Mouse (Mus musculus): Measurements from ENCODE around the gene Neurl3. TPM values are rescaled to one million over a fixed set of nuclear protein-coding genes. Genes with fewer than 3 reads are reported as not detected.

Neurl3 gene
- polyA plus RNA-seq, 2 experiments = 1.8 to 3.0 TPM

DNA sequence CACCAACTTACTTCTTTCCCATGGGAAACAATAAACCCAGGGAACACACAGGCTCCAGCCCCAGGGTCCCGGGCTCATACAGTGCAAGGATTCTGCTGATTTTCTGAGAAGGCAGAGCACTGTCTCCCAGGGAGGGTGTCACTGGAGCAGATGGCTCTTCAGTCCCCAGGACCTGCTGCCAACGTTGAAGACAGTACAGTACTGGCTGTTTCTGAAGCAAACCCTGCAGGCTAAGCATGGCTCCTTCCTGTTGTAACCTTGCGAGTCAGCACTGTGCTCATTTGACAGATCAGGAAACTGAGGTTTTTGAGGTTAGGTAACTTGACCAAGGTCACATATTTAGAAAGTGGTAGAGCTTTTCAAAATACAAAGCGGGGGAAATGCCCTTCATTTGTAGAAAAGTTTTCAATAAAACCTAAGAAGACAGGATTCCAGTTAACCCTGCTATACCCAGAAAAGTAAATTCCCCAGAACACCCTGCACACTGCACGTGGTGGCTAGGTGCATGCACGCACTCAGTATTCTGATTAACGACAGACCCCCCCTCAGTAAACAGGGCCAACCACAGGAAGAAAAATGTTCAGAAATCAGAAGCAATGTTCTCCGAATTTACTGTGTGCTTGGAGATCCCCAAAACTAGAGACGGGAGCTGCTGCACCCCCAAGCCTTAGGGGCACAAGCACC is 22.1 kb upstream of the Neurl3 start:
- WGBS = 64% methylated on average over 9 of the region's 9 CpGs
- H3K36me3 ChIP-seq (ENCODE audit: control insufficient read depth, insufficient read depth, low read length) = no peaks in the 10 kb centered on the region
- H3K4me2 ChIP-seq (replicated peaks; ENCODE audit: low read depth, low read length, severe bottlenecking) = no peak overlapping the region
- no peak for TF ChIP-seq POLR2A (IDR thresholded peaks at IDR 0.05; ENCODE audit: borderline replicate concordance, extremely low read depth, insufficient read depth, insufficient read length)
- no peaks in the 10 kb centered on the region for H3K27me3 ChIP-seq (ENCODE audit: control insufficient read depth, insufficient read depth, low read length)
- H3K27ac ChIP-seq (replicated peaks; ENCODE audit: low read depth, low read length) = no peak overlapping the region
- ATAC-seq (ENCODE audit: low FRiP score, low read depth) (no peak), DNase-seq (ENCODE audit: low spot score) (no peak)
- no peak overlapping the region for H3K4me3 ChIP-seq (replicated peaks; ENCODE audit: low read length)
- H3K9ac ChIP-seq (ENCODE audit: low read depth, low read length, severe bottlenecking) = no peak overlapping the region
- H3K9me3 ChIP-seq (ENCODE audit: control insufficient read depth, low read length) = no peaks in the 10 kb centered on the region
- H3K4me1 ChIP-seq (ENCODE audit: control insufficient read depth, insufficient read depth, low read length) = no peaks in the 10 kb centered on the region

- H3K4me3 ChIP-seq (replicated peaks; ENCODE audit: low read length) = no peak overlapping the region
- DNase-seq (ENCODE audit: low spot score) = no peak
- WGBS = 78% methylated on average over 3 of the region's 3 CpGs
Observed at GRCm38 (mm10) chr1:36294402-36294801, 19.9 kb upstream of the Neurl3 start.

GRCm38 (mm10) chr1:36293470-36293869 is 19.0 kb upstream of the Neurl3 start:
- DNase-seq (ENCODE audit: low spot score) (no peak), ATAC-seq (ENCODE audit: low FRiP score, low read depth) (no peak)
- no peak for TF ChIP-seq POLR2A (IDR thresholded peaks at IDR 0.05; ENCODE audit: borderline replicate concordance, extremely low read depth, insufficient read depth, insufficient read length)
- H3K36me3 ChIP-seq (ENCODE audit: control insufficient read depth, insufficient read depth, low read length) = no peaks in the 10 kb centered on the region
- no peaks in the 10 kb centered on the region for H3K27me3 ChIP-seq (ENCODE audit: control insufficient read depth, insufficient read depth, low read length)
- H3K4me2 ChIP-seq (replicated peaks; ENCODE audit: low read depth, low read length, severe bottlenecking) = no peak overlapping the region
- no peaks in the 10 kb centered on the region for H3K9me3 ChIP-seq (ENCODE audit: control insufficient read depth, low read length)
- 85% methylated on average over 8 of the region's 8 CpGs for WGBS
- no peaks in the 10 kb centered on the region for H3K4me1 ChIP-seq (ENCODE audit: control insufficient read depth, insufficient read depth, low read length)
- H3K9ac ChIP-seq (ENCODE audit: low read depth, low read length, severe bottlenecking) = no peak overlapping the region
- no peak overlapping the region for H3K4me3 ChIP-seq (replicated peaks; ENCODE audit: low read length)
- H3K27ac ChIP-seq (replicated peaks; ENCODE audit: low read depth, low read length) = no peak overlapping the region

More at GRCm38 (mm10) chr1:36294402-36294801, 19.9 kb upstream of the Neurl3 start:
- Histone ChIP-seq H3K27ac (replicated peaks; ENCODE audit: low read depth, low read length) (no peak overlapping the region), H3K9ac (ENCODE audit: low read depth, low read length, severe bottlenecking) (no peak overlapping the region), H3K27me3 (ENCODE audit: control insufficient read depth, insufficient read depth, low read length) (no peaks in the 10 kb centered on the region), H3K9me3 (ENCODE audit: control insufficient read depth, low read length) (no peaks in the 10 kb centered on the region), H3K4me1 (ENCODE audit: control insufficient read depth, insufficient read depth, low read length) (no peaks in the 10 kb centered on the region), H3K36me3 (ENCODE audit: control insufficient read depth, insufficient read depth, low read length) (no peaks in the 10 kb centered on the region), H3K4me2 (replicated peaks; ENCODE audit: low read depth, low read length, severe bottlenecking) (no peak overlapping the region)
- TF ChIP-seq POLR2A (IDR thresholded peaks at IDR 0.05; ENCODE audit: borderline replicate concordance, extremely low read depth, insufficient read depth, insufficient read length) = no peak
- no peak for ATAC-seq (ENCODE audit: low FRiP score, low read depth)

- no peak for TF ChIP-seq POLR2A (IDR thresholded peaks at IDR 0.05; ENCODE audit: borderline replicate concordance, extremely low read depth, insufficient read depth, insufficient read length)
- Histone ChIP-seq H3K4me1 (ENCODE audit: control insufficient read depth, insufficient read depth, low read length) (no peaks in the 10 kb centered on the region), H3K27me3 (ENCODE audit: control insufficient read depth, insufficient read depth, low read length) (no peaks in the 10 kb centered on the region), H3K9me3 (ENCODE audit: control insufficient read depth, low read length) (no peaks in the 10 kb centered on the region), H3K4me2 (replicated peaks; ENCODE audit: low read depth, low read length, severe bottlenecking) (no peak overlapping the region), H3K27ac (replicated peaks; ENCODE audit: low read depth, low read length) (no peak overlapping the region), H3K4me3 (replicated peaks; ENCODE audit: low read length) (no peak overlapping the region), H3K9ac (ENCODE audit: low read depth, low read length, severe bottlenecking) (no peak overlapping the region), H3K36me3 (ENCODE audit: control insufficient read depth, insufficient read depth, low read length) (no peaks in the 10 kb centered on the region)
- DNase-seq (ENCODE audit: low spot score) (no peak), ATAC-seq (ENCODE audit: low FRiP score, low read depth) (no peak)
- 86% methylated on average over 6 of the region's 6 CpGs for WGBS
Observed at GRCm38 (mm10) chr1:36281849-36282248, 7.4 kb upstream of the Neurl3 start.

DNA sequence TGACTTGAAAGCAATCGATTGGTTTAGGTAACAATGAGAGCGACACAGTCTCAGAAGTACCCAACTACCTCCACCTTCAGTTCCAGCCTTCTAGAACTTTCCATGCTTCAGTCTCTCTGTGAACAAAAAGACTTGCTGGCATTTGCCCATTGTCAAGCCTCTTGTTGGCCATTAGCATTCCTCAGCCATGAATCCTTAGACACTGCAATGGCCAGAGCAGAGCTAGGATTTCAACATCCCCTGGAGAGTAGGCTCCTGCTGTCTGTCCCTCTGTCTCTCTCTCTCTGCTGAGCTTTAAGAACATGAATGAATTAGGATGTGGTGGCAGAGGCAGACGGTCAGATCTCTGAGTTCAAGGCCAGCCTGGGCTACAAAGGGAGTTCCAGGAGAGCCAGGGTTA is 6.5 kb upstream of the Neurl3 start:
- Histone ChIP-seq H3K4me2 (replicated peaks; ENCODE audit: low read depth, low read length, severe bottlenecking) (no peak overlapping the region), H3K4me1 (ENCODE audit: control insufficient read depth, insufficient read depth, low read length) (no peaks in the 10 kb centered on the region), H3K36me3 (ENCODE audit: control insufficient read depth, insufficient read depth, low read length) (no peaks in the 10 kb centered on the region), H3K4me3 (replicated peaks; ENCODE audit: low read length) (no peak overlapping the region), H3K9ac (ENCODE audit: low read depth, low read length, severe bottlenecking) (no peak overlapping the region), H3K27ac (replicated peaks; ENCODE audit: low read depth, low read length) (no peak overlapping the region), H3K9me3 (ENCODE audit: control insufficient read depth, low read length) (no peaks in the 10 kb centered on the region), H3K27me3 (ENCODE audit: control insufficient read depth, insufficient read depth, low read length) (no peaks in the 10 kb centered on the region)
- ATAC-seq (ENCODE audit: low FRiP score, low read depth) (no peak), DNase-seq (ENCODE audit: low spot score) (no peak)
- 85% methylated on average over 3 of the region's 3 CpGs for WGBS
- no peak for TF ChIP-seq POLR2A (IDR thresholded peaks at IDR 0.05; ENCODE audit: borderline replicate concordance, extremely low read depth, insufficient read depth, insufficient read length)

All from limb, embryonic 14.5 days (tissue).